Mouse (Mus musculus): ENCODE results near the gene Stap1. TPM values are rescaled to one million over a fixed set of nuclear protein-coding genes. Genes with fewer than 3 reads are reported as not detected.

The Stap1 gene
- not detected for total RNA-seq (2021)

DNA sequence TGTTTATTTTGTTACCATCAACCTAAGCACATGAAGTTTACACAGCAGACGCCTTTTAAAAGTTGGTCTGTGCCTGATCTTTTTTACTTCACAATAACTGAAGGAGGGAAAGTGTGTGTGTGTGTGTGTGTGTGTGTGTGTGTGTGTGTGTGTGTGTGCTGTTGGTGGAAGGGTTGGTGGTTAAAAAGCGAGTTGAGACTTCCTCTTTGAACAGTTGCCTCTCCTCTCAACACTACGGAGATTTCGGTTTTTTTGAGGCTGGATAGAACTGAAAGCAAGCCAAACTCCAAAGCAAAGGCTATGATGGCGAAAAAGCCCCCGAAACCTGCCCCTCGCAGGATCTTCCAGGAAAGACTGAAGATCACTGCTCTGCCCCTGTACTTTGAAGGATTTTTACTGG, at the start of gene Stap1:
Gene Stap1 (plus strand): TSS at position 209 of the 400 bp plus-strand sequence.
- no peak for DNase-seq (ENCODE audit: low spot score in 2 of 2)
- intact Hi-C loops (cut with DNase I): no loop called here

- no peak for DNase-seq (ENCODE audit: low spot score in 2 of 2)
- intact Hi-C loops (cut with DNase I): no loop called here
Measured at GRCm38 (mm10) chr5:86029820-86030219, 41.7 kb upstream of the Stap1 start.

DNA sequence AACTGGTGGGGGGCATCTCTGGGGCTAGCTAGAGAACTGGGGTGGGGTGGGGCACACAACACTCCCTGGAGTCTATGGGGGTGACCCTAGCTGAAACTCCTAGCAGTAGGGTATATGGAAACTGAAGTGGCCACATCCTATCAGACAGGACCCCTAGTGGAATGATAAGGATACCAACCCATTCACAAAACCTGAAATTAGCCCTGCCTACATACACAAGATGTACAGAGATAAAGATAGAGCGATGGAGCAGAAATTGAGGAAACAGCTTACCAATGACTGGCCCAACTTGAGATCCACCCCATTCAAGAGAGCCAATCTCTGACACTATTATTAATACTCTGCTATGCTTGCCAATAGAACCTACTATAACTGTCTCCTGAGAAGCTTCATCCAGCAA, 8.0 kb upstream of the Stap1 start:
- intact Hi-C loops (cut with DNase I): no loop called here
- no peak for DNase-seq (ENCODE audit: low spot score in 2 of 2)

GRCm38 (mm10) chr5:86065101-86065875, 6.3 kb upstream of the Stap1 start, which contains the start of gene Cenpc1:
TSS of gene Cenpc1 (minus strand) at chr5:86065583.
- intact Hi-C loops (cut with DNase I): loop anchor here (5.0 kb wide), 2 partner anchors 47 to 107 kb away; partner anchors contain the start of gene Uba6
- DNase-seq (ENCODE audit: low spot score in 2 of 2): peak; percentile 91 to 92

DNA sequence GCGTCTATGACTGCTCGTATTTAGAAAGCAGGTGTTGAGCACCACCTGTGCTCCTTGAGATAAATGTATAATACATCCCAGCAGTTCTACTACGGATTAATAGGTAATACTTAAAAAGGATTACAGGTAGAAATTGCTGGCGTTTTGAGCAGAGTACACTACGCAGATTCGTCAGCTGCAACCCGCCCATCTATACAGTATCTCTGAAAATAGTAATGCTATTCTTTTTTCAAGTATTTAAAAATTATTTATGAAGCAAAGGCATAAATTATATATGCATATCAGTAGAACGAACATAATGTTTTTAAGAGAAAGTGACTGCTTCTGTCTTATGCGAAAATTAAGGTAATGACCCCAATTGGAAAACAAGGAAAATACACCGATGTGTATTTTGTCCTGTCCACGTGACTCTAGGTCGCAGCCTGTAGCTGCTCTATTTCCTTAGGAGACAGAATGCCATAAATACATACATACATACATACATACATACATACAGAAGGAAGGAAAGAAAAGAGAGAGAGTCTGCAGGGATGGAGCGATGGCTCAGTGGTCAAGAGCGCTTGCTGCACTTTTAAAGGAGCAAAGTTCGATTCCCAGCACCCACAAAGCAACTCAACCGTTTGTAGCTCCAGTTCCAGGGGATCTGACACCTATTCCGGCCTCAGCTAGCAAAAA, 5.5 kb upstream of the Stap1 start:
- intact Hi-C loops (cut with DNase I): loop anchor here (5.0 kb wide), 2 partner anchors 46 to 106 kb away; partner anchors contain the start of gene Uba6
- no peak for DNase-seq (ENCODE audit: low spot score in 2 of 2)

DNA sequence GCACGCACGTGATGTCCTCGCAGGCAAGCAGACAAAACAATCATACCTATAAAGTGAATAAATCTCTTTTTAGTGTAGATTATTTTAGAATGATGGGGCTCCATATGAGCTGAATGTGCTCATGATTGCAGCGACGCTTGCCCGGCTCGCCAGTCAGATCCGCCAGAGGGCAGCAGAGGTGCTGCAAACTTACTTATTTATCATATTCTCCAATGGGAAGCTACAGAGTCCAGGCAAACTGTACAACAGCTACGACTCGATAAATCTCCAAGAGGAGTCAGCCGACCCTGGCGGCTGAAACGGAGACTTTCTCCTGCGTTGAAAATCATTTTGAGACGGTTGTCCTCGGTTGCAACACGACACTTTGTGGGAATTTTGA, 5.0 kb upstream of the Stap1 start:
- peak; percentile 79 to 85 for DNase-seq (ENCODE audit: low spot score in 2 of 2)
- intact Hi-C loops (cut with DNase I): loop anchor here (5.0 kb wide), 2 partner anchors 46 to 106 kb away; partner anchors contain the start of gene Uba6

GRCm38 (mm10) chr5:86068451-86068850, 3.1 kb upstream of the Stap1 start:
- DNase-seq (ENCODE audit: low spot score in 2 of 2): no peak
- intact Hi-C loops (cut with DNase I): loop anchor here (5.0 kb wide), 2 partner anchors 44 to 104 kb away; partner anchors contain the start of gene Uba6

GRCm38 (mm10) chr5:86069121-86069520, 2.4 kb upstream of the Stap1 start:
- intact Hi-C loops (cut with DNase I): loop anchor here (5.0 kb wide), 2 partner anchors 43 to 103 kb away; partner anchors contain the start of gene Uba6
- DNase-seq (ENCODE audit: low spot score in 2 of 2): no peak

GRCm38 (mm10) chr5:86072756-86073386, 1.3 kb downstream of the Stap1 start:
- DNase-seq (ENCODE audit: low spot score in 2 of 2): no peak
- intact Hi-C loops (cut with DNase I): no loop called here

DNA sequence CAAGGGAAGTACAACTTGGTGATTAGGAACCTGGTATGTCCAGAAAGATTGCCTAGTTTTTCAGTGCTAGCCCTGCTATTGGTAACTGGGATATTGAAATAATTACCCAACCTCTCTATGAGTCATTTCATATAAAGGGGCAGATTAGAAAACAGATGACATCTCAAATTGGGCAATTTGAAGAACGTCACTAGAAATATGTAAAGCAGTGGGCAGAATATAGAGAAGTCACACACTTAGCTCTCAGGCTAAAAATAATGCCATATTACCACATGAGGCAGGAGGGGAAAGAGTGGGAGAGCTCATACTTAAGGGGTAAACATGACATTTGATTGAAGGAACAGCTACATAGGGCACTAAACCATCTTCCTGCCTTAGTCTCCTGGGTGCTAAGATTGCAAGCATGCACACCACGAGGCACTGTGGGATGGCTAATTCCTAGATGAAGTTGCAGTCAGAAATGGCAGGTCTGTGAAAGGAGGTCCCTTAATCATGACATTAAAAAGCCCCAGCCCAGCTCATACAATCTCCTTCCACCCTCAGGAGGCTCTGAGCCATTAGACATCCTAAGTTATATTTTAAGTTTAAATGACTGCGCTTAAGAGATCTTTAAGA, 7.3 kb downstream of the Stap1 start:
- no peak for DNase-seq (ENCODE audit: low spot score in 2 of 2)
- intact Hi-C loops (cut with DNase I): no loop called here

GRCm38 (mm10) chr5:86083987-86084386, 12.4 kb downstream of the Stap1 start:
- intact Hi-C loops (cut with DNase I): no loop called here
- DNase-seq (ENCODE audit: low spot score in 2 of 2): no peak

DNA sequence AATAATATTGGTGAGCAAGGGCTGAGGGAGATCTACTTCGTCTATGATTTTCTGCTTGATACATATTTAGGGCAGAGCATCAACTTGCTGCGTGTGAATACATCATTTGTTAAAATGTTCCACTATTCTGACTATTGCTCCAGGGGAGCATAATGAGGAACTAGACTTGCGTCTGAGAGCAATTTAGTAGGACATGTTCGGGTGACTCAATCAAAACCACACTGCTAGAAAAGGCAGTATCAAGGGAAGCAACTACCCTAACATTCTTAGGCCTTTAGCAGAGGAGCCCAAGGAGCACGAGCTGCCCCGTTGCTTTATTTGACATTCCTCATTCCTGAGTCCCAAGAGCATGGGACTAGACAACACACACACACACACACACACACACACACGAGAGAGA, 13.4 kb downstream of the Stap1 start:
- intact Hi-C loops (cut with DNase I): no loop called here
- no peak for DNase-seq (ENCODE audit: low spot score in 2 of 2)

DNA sequence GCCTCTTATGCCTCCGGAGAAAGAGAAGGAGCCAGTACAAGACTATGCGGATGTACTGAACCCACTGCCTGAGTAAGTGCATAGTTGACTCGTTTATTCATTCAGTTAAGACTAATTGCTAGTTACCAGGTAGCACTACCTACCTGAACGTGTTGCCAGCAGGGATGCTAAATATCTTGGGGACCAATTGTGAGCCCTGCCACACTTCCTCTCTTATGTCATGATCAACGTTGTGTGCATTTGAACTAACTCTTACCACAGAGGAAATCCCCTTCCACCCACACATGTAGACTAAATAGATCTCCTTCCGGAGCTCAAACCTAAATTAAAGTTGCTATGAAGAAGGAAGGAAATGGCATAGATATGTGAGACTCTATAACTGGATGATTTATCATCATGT, 15.2 kb downstream of the Stap1 start:
- DNase-seq (ENCODE audit: low spot score in 2 of 2): no peak
- intact Hi-C loops (cut with DNase I): no loop called here

DNA sequence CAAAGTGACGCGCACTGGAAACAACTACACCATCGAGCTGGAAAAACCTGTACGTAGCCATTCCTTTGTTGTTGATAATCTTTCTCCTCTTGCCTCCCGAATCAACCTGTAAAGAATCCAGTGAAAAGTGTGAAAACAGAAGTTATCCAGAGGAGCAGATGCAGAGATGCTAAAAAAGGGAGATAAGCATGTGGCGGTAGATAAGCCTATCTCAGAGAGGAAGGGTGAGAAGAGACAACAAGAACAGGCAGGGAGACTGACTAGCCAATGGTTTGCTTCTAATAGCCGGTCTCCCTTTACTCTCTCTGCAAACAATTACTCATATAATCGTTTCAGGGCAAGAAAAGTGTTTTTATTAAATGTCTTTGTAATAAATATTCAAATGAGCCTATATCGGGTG, 23.2 kb downstream of the Stap1 start:
- intact Hi-C loops (cut with DNase I): no loop called here
- no peak for DNase-seq (ENCODE audit: low spot score in 2 of 2)

DNA sequence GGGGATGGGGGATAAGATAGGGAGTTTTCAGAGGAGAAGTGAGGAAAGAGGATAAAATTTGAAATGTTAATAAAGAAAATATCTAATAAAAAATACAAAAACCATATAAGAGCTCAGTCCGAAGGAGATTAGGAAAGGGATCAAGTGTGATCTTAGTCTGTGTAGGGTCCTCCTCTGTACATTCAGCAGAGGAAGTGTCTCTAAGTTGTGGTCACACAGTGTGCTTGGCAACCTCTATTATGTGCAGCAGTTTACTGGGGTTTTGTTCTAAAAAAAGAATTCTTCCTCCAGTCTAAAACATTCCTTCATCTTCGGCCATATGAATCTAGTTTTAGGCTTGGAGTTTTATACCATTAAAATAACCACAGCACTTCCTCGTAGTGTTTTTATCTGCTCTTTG, 27.4 kb downstream of the Stap1 start:
- intact Hi-C loops (cut with DNase I): no loop called here
- no peak for DNase-seq (ENCODE audit: low spot score in 2 of 2)

DNA sequence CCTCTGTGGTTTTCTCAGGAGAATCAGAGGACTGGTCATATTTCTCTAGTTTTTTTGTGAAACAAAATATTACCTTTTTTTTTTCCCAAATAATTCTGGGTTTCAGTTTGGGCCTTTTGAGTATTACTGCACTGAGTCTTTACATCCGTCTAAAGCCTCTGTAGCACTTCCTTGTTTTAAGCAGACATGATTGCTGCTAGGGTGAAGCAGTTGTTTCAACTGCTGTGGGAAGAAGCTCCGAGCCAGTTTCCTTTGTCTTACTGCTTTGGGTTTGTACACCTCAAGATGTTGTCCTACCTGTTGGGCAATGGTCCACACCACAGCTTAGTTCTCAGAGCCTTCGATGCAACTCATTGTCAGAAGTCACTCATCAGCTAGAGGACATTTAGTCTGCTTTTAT, 29.1 kb downstream of the Stap1 start:
- intact Hi-C loops (cut with DNase I): no loop called here
- DNase-seq (ENCODE audit: low spot score in 2 of 2): no peak

DNA sequence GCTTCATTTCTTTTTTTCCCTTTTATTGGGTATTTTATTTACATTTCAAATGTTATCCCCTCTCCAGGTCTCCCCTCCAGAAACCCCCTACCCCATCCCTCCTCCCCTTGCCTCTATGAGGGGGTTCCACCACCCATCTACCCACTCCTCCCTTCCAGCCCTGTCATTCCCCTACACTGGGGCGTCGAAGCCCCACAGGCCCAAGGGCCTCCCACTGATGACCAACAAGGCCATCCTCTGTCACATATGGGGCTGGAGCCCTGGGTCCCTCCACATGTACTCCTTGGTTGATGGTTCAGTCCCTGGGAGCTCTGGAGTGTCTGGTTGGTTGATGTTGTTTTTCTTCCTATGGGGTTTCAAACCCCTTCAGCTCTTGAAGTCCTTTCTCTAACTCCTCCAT, 30.6 kb downstream of the Stap1 start:
- intact Hi-C loops (cut with DNase I): no loop called here
- no peak for DNase-seq (ENCODE audit: low spot score in 2 of 2)

GRCm38 (mm10) chr5:86106610-86107009, 35.1 kb downstream of the Stap1 start:
- intact Hi-C loops (cut with DNase I): no loop called here
- DNase-seq (ENCODE audit: low spot score in 2 of 2): no peak

DNA sequence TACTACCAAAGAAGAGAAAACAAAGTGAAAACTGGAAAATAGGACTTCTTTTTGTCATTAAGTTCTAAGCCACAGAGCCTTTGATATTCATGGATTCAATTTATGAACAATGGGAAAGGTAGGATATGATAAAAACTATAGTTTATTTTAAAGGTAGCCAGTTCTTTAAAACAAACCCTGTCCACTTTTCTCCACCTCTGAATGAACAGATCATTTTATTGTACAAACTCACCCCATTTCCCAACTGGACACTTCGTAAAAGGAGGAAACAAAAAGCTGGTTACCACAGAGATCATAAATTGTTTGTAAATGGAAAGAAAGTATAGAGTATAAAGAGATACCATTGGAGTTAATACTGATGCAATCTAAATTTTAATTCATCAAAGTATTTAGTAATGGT, 39.5 kb downstream of the Stap1 start:
- DNase-seq (ENCODE audit: low spot score in 2 of 2): no peak
- intact Hi-C loops (cut with DNase I): loop anchor here (5.0 kb wide), 1 partner anchor 44 kb away; the partner anchor contains the start of gene Cenpc1

- DNase-seq (ENCODE audit: low spot score in 2 of 2): no peak
- intact Hi-C loops (cut with DNase I): loop anchor here (5.0 kb wide), 1 partner anchor 46 kb away; the partner anchor contains the start of gene Cenpc1
Measured at GRCm38 (mm10) chr5:86113037-86113436, 41.5 kb downstream of the Stap1 start.

Data from left cerebral cortex, postnatal 36 days (tissue).